28 mouse cellular contexts compared by ENCODE assay signal in the genomic region with DNA sequence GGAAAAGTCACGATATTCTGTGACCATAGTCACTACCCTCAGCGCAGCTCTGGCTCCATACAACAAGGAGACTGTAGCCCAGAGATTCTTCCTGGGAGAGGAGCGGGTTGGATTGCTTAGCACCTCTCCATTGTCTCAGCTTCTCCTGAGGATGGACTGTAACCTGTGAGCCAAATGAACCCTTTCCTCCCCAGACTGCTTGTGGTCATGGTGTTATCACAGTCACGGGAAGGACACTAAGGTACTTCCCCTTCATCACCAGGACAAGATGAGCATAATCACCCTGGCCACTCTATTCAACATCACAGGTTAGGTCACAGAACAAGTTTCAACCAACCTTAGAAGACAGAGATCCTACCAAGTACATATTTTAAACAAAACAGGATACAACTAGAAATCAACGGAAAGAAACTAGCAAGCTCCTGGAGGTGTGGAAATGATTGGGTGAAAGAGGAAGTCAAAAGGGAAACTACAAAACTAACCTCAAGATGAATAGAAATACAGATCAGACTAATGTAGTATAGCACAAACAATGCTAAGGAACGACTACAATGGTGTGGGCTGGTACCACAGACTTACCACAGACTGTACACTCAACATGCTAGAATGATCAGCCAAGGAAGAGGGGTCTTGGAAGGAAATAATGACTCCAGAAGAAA. TPM values are rescaled to one million over a fixed set of nuclear protein-coding genes. Genes with fewer than 3 reads are reported as not detected.
A peak's percentile ranks its signal among the peaks of the same experiment; 100 is the strongest.
DNase-seq lines count a peak whose midpoint lies in the region; ATAC-seq and TF ChIP-seq lines count a peak whose summit lies in the region.
"Had no signal": no experiment of that assay in that cellular context is flagged by ENCODE, and none has a peak within 500 bp of the region (broad histone marks: within the 10 kb centered on the region; RNA-seq: fewer than 3 reads in every experiment).

No protein-coding gene starts in this region.

- TF ChIP-seq EP300 in stomach, postnatal 0 days (optimal IDR thresholded peaks at IDR 0.05): no peak

- ATAC-seq in neutrophil, adult 5-6 weeks (ENCODE audit: extremely low read depth, insufficient number of reproducible peaks, low FRiP score, poor library complexity, severe bottlenecking): peak; percentile 75
- no peak for ATAC-seq in stomach, postnatal 0 days (ENCODE audit: low FRiP score, low TSS enrichment)
- no peak for ATAC-seq in midbrain, embryonic 16.5 days
- ATAC-seq: forebrain, embryonic 15.5 days had no signal

- WGBS in stomach, postnatal 0 days: 81% methylated on average over 6 of the region's 6 CpGs
- 85% methylated on average over 6 of the region's 6 CpGs for WGBS in midbrain, embryonic 16.5 days

- no peak for TF ChIP-seq CTCF in left cerebral cortex, adult 2 months (IDR thresholded peaks at IDR 0.05)
- TF ChIP-seq CTCF in stomach, postnatal 0 days (IDR thresholded peaks at IDR 0.05; ENCODE audit: low read depth): no peak

- no peaks in the 10 kb centered on the region for H3K9me3 ChIP-seq in stomach, postnatal 0 days (ENCODE audit: control insufficient read depth, low read length)
- H3K9me3 ChIP-seq in midbrain, embryonic 16.5 days (replicated peaks; ENCODE audit: control insufficient read depth, low read length, poor library complexity, severe bottlenecking): no peaks in the 10 kb centered on the region
- H3K9me3 ChIP-seq: forebrain, embryonic 15.5 days; heart, embryonic 13.5 days; hindbrain, embryonic 15.5 days; liver, embryonic 15.5 days; neural tube, embryonic 12.5 days; stomach, embryonic 15.5 days had no signal

- no peak overlapping the region for H3K4me2 ChIP-seq in stomach, postnatal 0 days (replicated peaks; ENCODE audit: low read depth)
- no peak overlapping the region for H3K4me2 ChIP-seq in midbrain, embryonic 16.5 days (ENCODE audit: low read length)
- H3K4me2 ChIP-seq: forebrain, embryonic 15.5 days; heart, embryonic 13.5 days; hindbrain, embryonic 15.5 days; liver, embryonic 15.5 days; neural tube, embryonic 12.5 days; stomach, embryonic 15.5 days had no signal

- no peaks in the 10 kb centered on the region for H3K27me3 ChIP-seq in stomach, postnatal 0 days (ENCODE audit: control insufficient read depth, insufficient read depth, low read length)
- H3K27me3 ChIP-seq in midbrain, embryonic 16.5 days (ENCODE audit: control insufficient read depth, insufficient read depth, low read depth, low read length): no peaks in the 10 kb centered on the region
- H3K27me3 ChIP-seq: forebrain, embryonic 15.5 days; heart, embryonic 13.5 days; hindbrain, embryonic 15.5 days; liver, embryonic 15.5 days; neural tube, embryonic 12.5 days; stomach, embryonic 15.5 days had no signal

- no peak overlapping the region for H3K4me3 ChIP-seq in left cerebral cortex, adult 2 months
- no peak overlapping the region for H3K4me3 ChIP-seq in stomach, postnatal 0 days (ENCODE audit: low read depth, low read length)
- no peak overlapping the region for H3K4me3 ChIP-seq in midbrain, embryonic 16.5 days (ENCODE audit: low read depth, low read length)
- H3K4me3 ChIP-seq: forebrain, embryonic 15.5 days; heart, embryonic 13.5 days; hindbrain, embryonic 15.5 days; layer of hippocampus, adult 2 months; liver, embryonic 15.5 days; neural tube, embryonic 12.5 days; stomach, embryonic 15.5 days had no signal

- intact Hi-C loops in left cerebral cortex, adult 2 months (cut with DNase I): no loop called here

- no peak overlapping the region for H3K9ac ChIP-seq in stomach, postnatal 0 days (ENCODE audit: low read length)
- H3K9ac ChIP-seq in midbrain, embryonic 16.5 days (ENCODE audit: low read depth, low read length): no peak overlapping the region
- H3K9ac ChIP-seq: forebrain, embryonic 15.5 days; heart, embryonic 13.5 days; hindbrain, embryonic 15.5 days; liver, embryonic 15.5 days; neural tube, embryonic 12.5 days; stomach, embryonic 15.5 days had no signal

- H3K4me1 ChIP-seq in stomach, postnatal 0 days (replicated peaks; ENCODE audit: control insufficient read depth, insufficient read depth): no peaks in the 10 kb centered on the region
- no peaks in the 10 kb centered on the region for H3K4me1 ChIP-seq in midbrain, embryonic 16.5 days (ENCODE audit: control insufficient read depth, insufficient read depth, low read length)
- H3K4me1 ChIP-seq: forebrain, embryonic 15.5 days; heart, embryonic 13.5 days; hindbrain, embryonic 15.5 days; liver, embryonic 15.5 days; neural tube, embryonic 12.5 days; stomach, embryonic 15.5 days had no signal

- no peak overlapping the region for H3K27ac ChIP-seq in left cerebral cortex, adult 2 months
- no peak overlapping the region for H3K27ac ChIP-seq in stomach, postnatal 0 days (replicated peaks)
- H3K27ac ChIP-seq in midbrain, embryonic 16.5 days (ENCODE audit: low read length): no peak overlapping the region
- H3K27ac ChIP-seq: forebrain, embryonic 15.5 days; heart, embryonic 13.5 days; hindbrain, embryonic 15.5 days; layer of hippocampus, adult 2 months; liver, embryonic 15.5 days; neural tube, embryonic 12.5 days; stomach, embryonic 15.5 days had no signal

- no peaks in the 10 kb centered on the region for H3K36me3 ChIP-seq in stomach, postnatal 0 days (ENCODE audit: control insufficient read depth, insufficient read depth, low read length)
- H3K36me3 ChIP-seq in midbrain, embryonic 16.5 days (ENCODE audit: control insufficient read depth, insufficient read depth, low read length): no peaks in the 10 kb centered on the region
- H3K36me3 ChIP-seq: forebrain, embryonic 15.5 days; heart, embryonic 13.5 days; hindbrain, embryonic 15.5 days; liver, embryonic 15.5 days; neural tube, embryonic 12.5 days; stomach, embryonic 15.5 days had no signal

- DNase-seq in CD4-positive helper T cell, adult 2 months (ENCODE audit: low read depth, low spot score): peak; percentile 67
- DNase-seq in MEL-GATA-1-ER (ENCODE audit: extremely low read depth, low read depth): peak; percentile 65
- DNase-seq in induced T-regulatory cell, adult 2 months (ENCODE audit: low read depth): peak; percentile 82
- DNase-seq in left cerebral cortex, adult 2 months (ENCODE audit: extremely low spot score in 1 of 2, low spot score in 2 of 2): no peak
- no peak for DNase-seq in stomach, postnatal 0 days (ENCODE audit: low spot score)
- DNase-seq: adrenal gland, postnatal 10 days; cerebellum, adult 11-12 months; cerebellum, postnatal 14 days; embryo, embryonic 11 days; kidney, adult 2 months; kidney, postnatal 10 days; layer of hippocampus, postnatal 36 days; lung, postnatal 10 days; spleen, adult 18-20 months; thymus, adult 2 months had no signal

RNA-seq across cellular contexts. Expression of gene Lats2, which starts 14.1 kb away (rescaled TPM):
- total RNA-seq in neutrophil, adult 5-6 weeks (2017): 58.7 and 59.2 TPM in 2 replicates
- total RNA-seq in left cerebral cortex, adult 2 months (2021): 10 to 100 TPM; 17.0 to 22.2 TPM
- polyA plus RNA-seq in stomach, postnatal 0 days (2015; fragmentation: Nextera tagmentation; extraction: Ambion mirVana): 10.9 and 11.5 TPM in 2 replicates
- polyA plus RNA-seq in midbrain, embryonic 16.5 days (2015; fragmentation: Nextera tagmentation; extraction: Ambion mirVana): 5.2 and 5.5 TPM in 2 replicates

RNA-seq across cellular contexts. Expression of gene Sap18, which starts 25.7 kb away (rescaled TPM):
- total RNA-seq in neutrophil, adult 5-6 weeks (2017): 34.6 and 47.8 TPM in 2 replicates
- 10 to 100 TPM; 54.3 to 56.0 TPM for total RNA-seq in left cerebral cortex, adult 2 months (2021)
- polyA plus RNA-seq in stomach, postnatal 0 days (2015; fragmentation: Nextera tagmentation; extraction: Ambion mirVana): 10.3 and 17.2 TPM in 2 replicates
- polyA plus RNA-seq in midbrain, embryonic 16.5 days (2015; fragmentation: Nextera tagmentation; extraction: Ambion mirVana): 24.3 and 29.9 TPM in 2 replicates

RNA-seq across cellular contexts. Expression of gene Gm49361, which starts 26.4 kb away (rescaled TPM):
- not detected in 2 replicates for total RNA-seq in neutrophil, adult 5-6 weeks (2017)
- 1 to 10 TPM in 1 of 2 experiments, under 1 TPM in 1; 0.40 to 1.8 TPM for total RNA-seq in left cerebral cortex, adult 2 months (2021)
- not detected in 2 replicates for polyA plus RNA-seq in stomach, postnatal 0 days (2015; fragmentation: Nextera tagmentation; extraction: Ambion mirVana)
- polyA plus RNA-seq in midbrain, embryonic 16.5 days (2015; fragmentation: Nextera tagmentation; extraction: Ambion mirVana): not detected in 2 replicates
- total RNA-seq: midbrain, postnatal 0 days had no signal
- polyA plus RNA-seq: embryonic facial prominence, embryonic 14.5 days; forebrain, embryonic 15.5 days; gonadal fat pad, adult 2 months; heart, embryonic 13.5 days; hindbrain, embryonic 15.5 days; kidney, adult 2 months; limb, embryonic 14.5 days; liver, embryonic 15.5 days; midbrain, postnatal 0 days; neural tube, embryonic 12.5 days; stomach, embryonic 15.5 days; thymus, adult 2 months had no signal

RNA-seq across cellular contexts. Expression of gene Ska3, which starts 53.7 kb away (rescaled TPM):
- 0.61 TPM in 1 of 2 replicates, not detected in the other for total RNA-seq in neutrophil, adult 5-6 weeks (2017)
- total RNA-seq in left cerebral cortex, adult 2 months (2021): under 1 TPM; 0.72 to 0.89 TPM
- 6.0 and 7.4 TPM in 2 replicates for polyA plus RNA-seq in stomach, postnatal 0 days (2015; fragmentation: Nextera tagmentation; extraction: Ambion mirVana)
- 4.7 and 5.0 TPM in 2 replicates for polyA plus RNA-seq in midbrain, embryonic 16.5 days (2015; fragmentation: Nextera tagmentation; extraction: Ambion mirVana)

RNA-seq across cellular contexts. Expression of gene Mrpl57, which starts 53.7 kb away (rescaled TPM):
- 15.6 and 19.2 TPM in 2 replicates for total RNA-seq in neutrophil, adult 5-6 weeks (2017)
- total RNA-seq in left cerebral cortex, adult 2 months (2021): 10 to 100 TPM; 58.9 to 60.3 TPM
- 214 and 220 TPM in 2 replicates for polyA plus RNA-seq in stomach, postnatal 0 days (2015; fragmentation: Nextera tagmentation; extraction: Ambion mirVana)
- 123 and 139 TPM in 2 replicates for polyA plus RNA-seq in midbrain, embryonic 16.5 days (2015; fragmentation: Nextera tagmentation; extraction: Ambion mirVana)

Comparison
In these comparisons a context has a peak if more than half of its experiments do, and no peak if none do; other contexts are left out.
1. DNase-seq: peak in CD4-positive helper T cell, adult 2 months (single experiment), MEL-GATA-1-ER (single experiment) and induced T-regulatory cell, adult 2 months (single experiment); none in left cerebral cortex, adult 2 months (0 of 2) and stomach, postnatal 0 days (single experiment).